Mouse (Mus musculus): ENCODE data around the gene Dupd1. TPM values are rescaled to one million over a fixed set of nuclear protein-coding genes. Genes with fewer than 3 reads are reported as not detected.

Dupd1 gene
- total RNA-seq, 1 experiment from 2014 or later, result not detected

Other genes with a start within 250 kb of the Dupd1 start
- gene Kat6b, start 233.1 kb downstream of the Dupd1 start, total RNA-seq (2017), result 19.8 and 34.1 TPM in 2 replicates
- 20.5 and 22.8 TPM in 2 replicates for gene Samd8, start 36.0 kb upstream of the Dupd1 start, total RNA-seq (2017)
- not detected in 2 replicates for gene Dusp13, start 36.6 kb upstream of the Dupd1 start, total RNA-seq (2017)
- gene Vdac2, start 110.7 kb upstream of the Dupd1 start, total RNA-seq (2017), result 144 and 165 TPM in 2 replicates
- gene Comtd1, start 134.4 kb upstream of the Dupd1 start, total RNA-seq (2017), result 9.5 and 17.2 TPM in 2 replicates

Data from neutrophil, adult 5-6 weeks (primary cell).